Mouse (Mus musculus) heart, postnatal 14 days (tissue): ENCODE measurements at regions not wholly inside any gene's neighbourhood (a gene's known extent, or its start where the extent isn't known, plus 50 kb on each side); places are given as distances from the start of the nearest gene placed in this dataset.

Experiments
- DNase-seq, 2 experiments: peaks; one replicate each; pipeline ENCODE4 v3.0.0; 2021 to 2022
- intact Hi-C: fragments of 180-260 bp; cut with DNase I; formaldehyde crosslinking; loops from one replicate; pipeline ENCODE4 v1.15.1; 2025

DNA sequence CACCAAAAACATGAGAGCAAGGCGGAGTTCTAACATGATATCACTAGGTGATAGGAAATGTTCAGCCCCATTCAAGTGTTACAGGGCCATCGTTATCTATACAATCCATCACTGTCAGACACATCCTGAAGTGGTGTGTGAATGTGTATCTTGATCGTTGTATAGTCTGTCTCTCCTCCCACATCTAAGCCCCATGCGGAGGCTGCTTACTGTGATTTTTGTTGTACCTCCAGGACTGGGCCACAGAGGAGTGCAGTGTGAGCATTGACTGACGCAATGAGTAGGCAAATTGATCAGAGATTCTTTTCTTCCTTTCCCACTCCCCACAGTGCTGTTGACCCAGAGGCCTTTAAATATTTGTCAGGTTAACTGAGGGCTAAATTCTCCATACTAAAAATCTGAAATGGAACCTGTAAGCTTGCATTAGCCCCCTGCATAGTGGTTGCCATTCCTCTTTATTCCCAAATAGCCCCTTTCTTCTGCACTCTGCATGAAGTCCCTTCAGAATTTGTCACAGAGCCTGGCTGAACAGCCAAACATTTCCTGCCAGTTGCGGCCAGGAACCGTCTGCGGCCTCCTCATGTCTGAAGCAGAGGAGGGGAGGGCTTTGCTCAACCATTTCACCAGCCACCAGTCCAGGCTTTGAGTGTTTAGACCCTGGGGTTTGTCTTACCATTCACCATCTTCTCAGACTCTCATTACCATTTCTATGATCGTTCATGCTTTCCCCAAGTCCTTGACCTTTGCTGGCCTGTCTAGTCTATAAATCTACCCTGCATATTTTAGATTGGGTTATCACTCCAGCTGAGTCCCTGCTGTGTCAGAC, 119.3 kb downstream of the Ttc8 start:
- intact Hi-C loops, result no loop called here
- no peak for DNase-seq

DNA sequence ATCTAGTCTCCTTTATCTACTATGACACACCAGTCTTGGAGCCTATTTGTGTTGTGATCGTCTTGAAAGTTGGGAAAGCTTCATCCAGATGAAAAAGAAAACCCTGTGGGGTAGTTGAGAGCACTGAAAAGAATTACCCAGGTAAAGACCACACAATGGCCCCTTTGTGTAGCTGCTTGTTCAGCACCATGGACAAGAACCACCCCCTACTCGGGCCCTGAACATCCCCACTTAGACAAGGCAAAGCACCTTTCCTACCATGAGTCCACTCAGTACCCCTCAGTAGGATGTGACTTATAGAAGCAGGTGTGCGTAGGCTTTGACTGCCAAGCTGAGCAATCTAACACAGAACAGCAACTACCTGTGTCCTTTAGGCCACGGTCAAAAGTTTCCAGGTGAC, 121.2 kb downstream of the Ttc8 start:
- intact Hi-C loops, result no loop called here
- DNase-seq, result no peak

GRCm38 (mm10) chr12:99042918-99043862, 122.8 kb downstream of the Ttc8 start:
- no peak for DNase-seq
- intact Hi-C loops, result no loop called here

DNA sequence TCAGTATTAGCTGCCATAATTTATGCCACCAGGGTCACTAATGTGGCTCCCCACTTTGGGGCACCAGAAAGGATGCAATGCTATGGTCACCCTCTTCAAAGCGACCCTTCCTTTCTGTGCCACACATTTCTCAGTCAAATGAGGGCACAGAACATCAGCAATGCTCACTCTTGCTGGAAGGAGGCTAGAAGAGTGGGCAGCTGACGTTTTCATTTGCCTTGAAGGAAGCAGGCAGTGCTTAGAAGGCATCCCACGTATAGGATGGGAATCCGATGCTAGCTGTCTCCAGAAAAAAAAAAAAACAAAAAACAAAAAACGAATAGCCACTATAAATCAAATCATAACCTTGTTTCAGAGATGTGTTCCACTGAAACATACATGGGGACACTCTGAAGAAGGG, 124.1 kb downstream of the Ttc8 start:
- intact Hi-C loops, result no loop called here

DNA sequence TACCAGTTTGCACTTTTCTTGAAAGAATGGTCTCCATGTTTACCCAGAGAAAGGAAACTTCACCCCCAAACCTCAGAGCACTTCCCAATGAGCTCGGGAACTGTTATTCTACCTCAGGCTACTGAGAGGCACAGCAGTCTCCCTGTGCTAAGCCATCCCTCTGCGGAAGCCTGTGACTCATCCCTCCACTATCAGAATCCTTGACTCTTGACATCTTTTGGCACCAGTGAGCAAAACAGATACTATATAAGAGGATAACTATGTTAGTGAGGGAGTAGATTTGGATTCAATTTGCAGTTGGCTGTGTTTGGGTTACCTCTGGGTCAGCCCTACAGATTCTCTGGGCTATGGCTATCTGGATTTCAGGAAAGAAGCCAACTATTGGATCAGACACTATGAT, 130.1 kb downstream of the Ttc8 start:
- intact Hi-C loops, result no loop called here
- DNase-seq, result no peak

More for the DNA sequence above, 124.1 kb downstream of the Ttc8 start:
- no peak for DNase-seq

DNA sequence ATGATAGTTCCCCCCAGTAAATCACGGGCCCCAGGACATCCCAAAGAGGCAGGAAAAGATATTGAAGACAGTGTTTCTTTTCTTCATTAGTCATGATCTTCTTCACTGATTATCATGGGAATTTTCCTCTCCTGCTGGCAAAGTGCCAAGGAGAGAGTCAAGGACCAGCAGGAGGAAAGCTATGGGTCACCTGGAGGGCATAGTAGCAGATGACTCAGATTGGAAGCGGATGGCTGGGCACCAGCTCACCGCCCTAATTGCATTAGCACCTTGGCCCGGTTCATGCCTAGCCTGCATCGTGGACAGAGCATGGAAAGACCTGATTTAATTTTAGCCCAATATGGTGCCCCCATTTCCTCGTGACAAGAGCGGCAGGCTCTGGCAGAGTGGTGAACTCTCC, 132.2 kb downstream of the Ttc8 start:
- intact Hi-C loops, result no loop called here
- DNase-seq, result no peak

DNA sequence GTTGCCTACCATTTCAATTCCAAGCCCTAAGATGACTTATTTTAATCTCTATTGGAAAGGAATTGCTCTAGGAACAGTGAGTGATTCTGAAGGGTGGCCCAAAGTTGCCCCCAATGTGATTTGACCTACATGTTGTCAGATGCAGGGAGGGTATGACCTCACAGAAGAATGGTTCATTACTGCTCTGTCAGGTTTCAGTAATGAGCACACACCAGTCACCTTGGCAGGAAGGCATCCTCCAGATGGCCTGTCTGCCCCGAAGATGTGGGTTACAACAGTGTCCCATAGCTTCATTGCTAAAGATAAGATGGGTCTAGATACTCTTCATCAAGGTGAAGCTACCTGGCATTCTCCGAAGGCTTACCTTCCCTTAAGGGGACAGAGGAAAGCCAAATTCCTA, 137.1 kb downstream of the Ttc8 start:
- DNase-seq, result no peak
- intact Hi-C loops, result no loop called here

- no peak for DNase-seq
- intact Hi-C loops, result no loop called here
These were observed 138.5 kb downstream of the Ttc8 start for GRCm38 (mm10) chr12:99058916-99059315.

GRCm38 (mm10) chr12:99059491-99059890, 139.1 kb downstream of the Ttc8 start:
- no peak for DNase-seq
- intact Hi-C loops, result no loop called here

DNA sequence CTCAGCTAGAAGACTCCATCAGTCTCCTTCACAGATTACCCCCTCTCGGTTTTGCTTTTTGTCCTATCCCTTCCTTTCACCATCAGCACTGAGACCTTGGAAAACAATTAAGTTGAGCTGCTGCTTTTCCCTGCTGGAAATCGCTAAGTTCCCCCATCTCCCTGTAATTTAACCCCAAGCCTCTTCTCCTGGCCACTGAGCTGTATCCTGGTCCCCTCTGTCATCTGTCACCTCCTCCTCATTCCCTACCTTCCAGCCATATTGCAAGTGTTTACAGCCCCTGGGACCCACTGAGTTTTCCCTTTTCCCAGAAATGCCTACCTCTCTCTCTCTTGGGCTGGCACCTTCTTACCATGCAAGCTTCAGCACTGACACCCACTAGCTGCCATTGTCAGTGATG, 140.3 kb downstream of the Ttc8 start:
- intact Hi-C loops, result no loop called here
- no peak for DNase-seq

DNA sequence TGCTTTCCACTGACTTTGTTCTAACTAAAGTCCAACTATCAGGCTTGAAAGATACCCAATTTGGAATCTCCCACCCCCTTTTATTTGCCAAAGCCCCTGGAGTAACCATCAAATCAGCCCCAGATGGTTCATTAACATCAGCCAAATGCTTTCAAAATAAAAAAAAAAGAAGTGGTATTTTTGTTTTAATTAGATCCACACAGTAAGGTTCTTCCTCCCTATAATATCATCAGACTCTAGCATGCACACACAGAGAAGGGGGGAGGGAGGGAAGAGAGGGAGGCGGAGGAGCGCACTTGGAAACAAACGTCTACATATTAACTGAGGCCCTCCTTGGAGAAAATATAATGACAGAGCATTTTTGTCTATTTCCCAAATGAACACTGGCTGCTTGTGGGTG, 143.1 kb downstream of the Ttc8 start:
- no peak for DNase-seq
- intact Hi-C loops, result no loop called here

DNA sequence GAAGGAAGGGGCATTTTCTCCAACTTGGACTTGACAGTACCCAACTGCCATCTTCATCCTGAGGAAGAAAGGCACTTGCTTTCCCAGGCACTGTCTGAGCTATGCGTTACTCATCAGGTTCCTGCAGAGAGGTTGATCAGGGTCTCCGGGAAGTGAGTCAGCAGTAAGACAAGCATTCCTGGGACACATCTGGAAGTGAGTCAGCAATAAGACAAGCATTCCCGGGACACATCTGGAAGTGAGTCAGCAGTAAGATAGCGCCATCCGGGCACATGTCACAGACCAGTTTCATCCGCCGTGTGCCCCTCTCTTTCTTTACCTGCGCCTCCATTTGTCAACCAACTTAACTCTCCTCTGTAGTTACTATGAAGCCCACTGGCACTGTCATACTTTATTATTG, 143.5 kb downstream of the Ttc8 start:
- DNase-seq, result no peak
- intact Hi-C loops, result no loop called here

DNA sequence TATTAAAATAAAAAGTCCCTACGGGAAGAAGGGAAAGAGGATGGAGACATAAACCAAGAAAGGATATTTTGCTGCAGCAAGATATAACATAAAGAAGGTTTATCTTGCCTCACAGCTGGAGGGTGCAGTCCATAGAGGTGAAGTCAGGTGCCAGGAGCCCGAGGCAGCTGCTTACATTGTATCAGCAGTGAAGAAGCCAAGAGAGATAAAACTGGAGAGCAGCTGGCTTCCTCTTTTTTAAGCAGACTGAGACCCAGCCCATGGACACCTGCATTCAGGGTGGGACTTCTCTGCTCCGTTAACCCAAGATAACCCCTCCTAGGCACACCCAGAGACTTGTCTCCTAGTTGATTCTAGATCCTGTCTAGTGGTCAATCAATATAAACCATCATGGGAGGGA, 147.6 kb downstream of the Ttc8 start:
- intact Hi-C loops, result no loop called here
- no peak for DNase-seq

GRCm38 (mm10) chr12:99073766-99074165, 153.4 kb downstream of the Ttc8 start:
- DNase-seq, result no peak
- intact Hi-C loops, result no loop called here

DNA sequence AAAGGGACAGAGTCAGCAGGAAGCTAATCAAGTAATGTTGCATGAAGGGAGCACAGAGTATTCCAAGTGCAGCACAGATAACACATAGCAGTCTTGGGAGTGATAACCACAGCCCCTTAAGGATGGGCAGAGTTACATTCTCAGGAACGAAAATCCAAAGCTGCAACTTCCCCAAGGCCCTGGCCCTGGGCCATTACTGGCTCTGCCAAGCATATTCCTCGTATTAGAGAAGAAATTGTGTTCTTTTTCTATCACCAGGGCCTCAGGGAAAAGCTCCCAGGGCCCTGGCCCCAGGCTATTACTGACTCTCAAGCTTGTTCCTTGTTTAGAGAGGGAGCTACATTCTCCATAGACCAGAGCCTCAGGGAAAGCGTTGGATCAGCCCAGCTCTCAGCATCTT, 157.0 kb downstream of the Ttc8 start:
- DNase-seq, result peak in 1 of 2 experiments; percentile 13
- intact Hi-C loops, result no loop called here

- no peak for DNase-seq
- intact Hi-C loops, result loop anchor here (5.0 kb wide), 1 partner anchor 757 kb away; no protein-coding TSS in a partner anchor
These were observed 159.5 kb downstream of the Ttc8 start for GRCm38 (mm10) chr12:99079873-99080272.

- no peak for DNase-seq
- intact Hi-C loops, result loop anchor here (2.0 to 5.0 kb wide), 3 partner anchors 754 to 1023 kb away; partner anchors contain the start of gene Kcnk13
These were observed 163.2 kb downstream of the Ttc8 start for GRCm38 (mm10) chr12:99083616-99084015.

DNA sequence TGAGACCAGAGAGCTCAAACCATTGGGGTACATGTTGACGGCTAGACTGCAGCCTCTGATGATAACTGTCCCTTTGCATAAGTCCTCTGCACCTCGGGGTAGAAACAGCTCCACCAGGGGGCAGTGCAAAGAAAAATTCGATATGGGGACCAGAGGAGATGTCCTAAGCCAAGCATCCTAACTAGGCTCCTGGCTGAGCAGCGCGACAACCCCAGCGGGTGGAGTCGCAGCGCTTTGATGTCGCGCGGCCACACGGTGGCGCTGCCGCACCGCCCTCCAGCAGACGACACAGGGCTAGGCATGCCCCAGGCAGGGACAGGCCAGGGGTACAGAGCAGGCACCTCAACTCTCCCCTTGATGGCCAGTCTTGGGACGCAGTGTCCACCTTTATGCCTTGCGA, 163.8 kb downstream of the Ttc8 start:
- intact Hi-C loops, result loop anchor here (2.0 to 5.0 kb wide), 2 partner anchors 753 to 1023 kb away; no protein-coding TSS in a partner anchor
- peak; percentile 87 to 91 for DNase-seq

GRCm38 (mm10) chr12:99087286-99087685, 166.9 kb downstream of the Ttc8 start:
- intact Hi-C loops, result no loop called here
- no peak for DNase-seq

DNA sequence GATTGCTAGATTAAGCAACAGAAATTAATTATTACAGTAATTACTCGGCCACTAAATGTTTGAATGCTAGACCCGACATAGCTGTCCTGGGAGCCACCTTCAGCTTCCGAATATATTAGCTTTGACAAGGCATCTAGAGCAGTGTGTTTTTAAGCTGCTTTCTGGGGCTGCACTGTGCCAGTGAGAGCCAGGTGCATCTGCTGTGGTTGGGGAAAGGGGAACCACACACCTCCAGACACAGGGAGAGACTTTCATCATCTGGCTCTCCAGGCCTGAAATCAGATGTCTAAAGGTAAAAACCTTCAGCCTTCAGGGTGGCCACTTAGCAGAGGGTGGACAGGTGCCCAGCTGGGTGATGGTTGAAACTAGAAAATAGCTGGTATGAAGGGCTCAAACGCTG, 171.4 kb downstream of the Ttc8 start:
- DNase-seq, result no peak
- intact Hi-C loops, result no loop called here

GRCm38 (mm10) chr12:99093151-99093550, 172.8 kb downstream of the Ttc8 start:
- intact Hi-C loops, result no loop called here

More at GRCm38 (mm10) chr12:99093151-99093550, 172.8 kb downstream of the Ttc8 start:
- DNase-seq, result no peak
